Mouse (Mus musculus) bone marrow macrophage, adult 2 months (primary cell): ENCODE data around the gene Nemp1.

Experiments
- CTCF ChIP-seq: IDR thresholded peaks from 2 replicates; pipeline ENCODE4 v1.5.1; 2012; ENCODE audit warnings: low read depth, mild to moderate bottlenecking, low read length, moderate library complexity
- POLR2A ChIP-seq: IDR thresholded peaks from 2 replicates; pipeline ENCODE4 v1.6.1; 2012; ENCODE audit warnings: mild to moderate bottlenecking, low read depth, low read length, borderline replicate concordance

DNA sequence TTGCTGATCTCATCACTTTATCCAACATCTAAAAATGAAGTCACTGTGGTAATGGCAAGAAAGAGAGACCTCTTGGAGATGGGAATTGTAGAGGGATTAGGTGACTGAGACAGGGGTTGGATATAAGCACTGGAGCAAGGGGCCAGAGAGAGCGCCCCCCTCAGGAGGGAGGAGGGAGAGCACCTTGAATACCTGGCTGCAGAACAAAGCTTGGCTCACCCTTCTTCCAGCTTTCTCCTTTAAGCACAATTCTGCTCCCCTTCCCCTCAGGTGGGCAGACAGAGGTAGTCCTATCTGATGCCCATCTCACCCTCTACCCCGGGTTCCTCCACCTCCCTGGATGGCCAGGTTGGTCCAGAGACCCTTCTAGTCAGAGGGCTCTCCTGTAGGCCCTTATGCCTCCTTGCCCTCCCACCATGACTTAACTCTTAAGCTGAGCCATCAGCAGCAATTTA, 38.1 kb downstream of the Nemp1 start, which contains the start of gene Myo1a:
- TF ChIP-seq CTCF (no peak), POLR2A (no peak)
